Mouse (Mus musculus) MEL (cell line): ENCODE measurements around the gene Plxna4. TPM values are rescaled to one million over a fixed set of nuclear protein-coding genes. Genes with fewer than 3 reads are reported as not detected.

Experiments used
- DNase-seq: peaks from one replicate; pipeline ENCODE4 v3.0.0; 2011; ENCODE audit warnings: low read depth, low spot score
- H3K27ac ChIP-seq: 2 replicates; pipeline ENCODE4 v1.5.1; 2012; ENCODE audit warnings: low read depth, mild to moderate bottlenecking, control low read depth, low read length, moderate library complexity; ENCODE audit not compliant: control insufficient read depth
- H3K27me3 ChIP-seq, 2 experiments: fragments of 150-350 bp in 1 of 2; sonication (generic) in 1 of 2; 2 replicates each; pipeline ENCODE4 v1.6.1; 2012; ENCODE audit warnings: low read length in 2 of 2, mild to moderate bottlenecking in 2 of 2, improper control_type of control experiment in 1 of 2, moderate library complexity in 1 of 2; ENCODE audit not compliant: insufficient read depth in 2 of 2, control insufficient read depth in 1 of 2
- H3K36me3 ChIP-seq, 2 experiments: 2 replicates each; pipeline ENCODE4 v1.6.1; 2012 to 2014; ENCODE audit warnings: low read length in 2 of 2, improper control_type of control experiment in 1 of 2, inconsistent platforms in 1 of 2, mild to moderate bottlenecking in 1 of 2; ENCODE audit not compliant: insufficient read depth in 2 of 2, control insufficient read depth in 1 of 2
- H3K4me1 ChIP-seq, 2 experiments: fragments of 150-350 bp in 1 of 2; sonication (generic) in 1 of 2; 2 replicates each; pipeline ENCODE4 v1.6.1; 2012; ENCODE audit warnings: low read length in 2 of 2, improper control_type of control experiment in 1 of 2, mild to moderate bottlenecking in 1 of 2; ENCODE audit not compliant: insufficient read depth in 2 of 2, control insufficient read depth in 1 of 2
- H3K4me3 ChIP-seq, 2 experiments: fragments of 150-350 bp in 1 of 2; sonication (generic) in 1 of 2; 2 replicates each; pipeline ENCODE4 v1.5.1; 2012; ENCODE audit warnings: low read depth in 2 of 2, low read length in 2 of 2, mild to moderate bottlenecking in 2 of 2, moderate library complexity in 2 of 2, control low read depth in 1 of 2, improper control_type of control experiment in 1 of 2; ENCODE audit not compliant: control insufficient read depth in 1 of 2, insufficient read depth in 1 of 2
- H3K79me2 ChIP-seq: 2 replicates; pipeline ENCODE4 v1.6.1; 2012; ENCODE audit warnings: mild to moderate bottlenecking, low read length, moderate library complexity; ENCODE audit not compliant: control insufficient read depth, poor library complexity, insufficient read depth
- H3K9ac ChIP-seq: 2 replicates; pipeline ENCODE4 v1.6.1; 2012; ENCODE audit warnings: low read depth, mild to moderate bottlenecking, control low read depth, low read length, moderate library complexity; ENCODE audit not compliant: control insufficient read depth, poor library complexity, severe bottlenecking
- H3K9me3 ChIP-seq: fragments of 150-350 bp; sonication (generic); replicated peaks from 2 replicates; pipeline ENCODE4 v1.6.1; 2012; ENCODE audit warnings: mild to moderate bottlenecking, low read length, improper control_type of control experiment, moderate library complexity; ENCODE audit not compliant: insufficient read depth
- BHLHE40 ChIP-seq: IDR thresholded peaks from 2 replicates; pipeline ENCODE4 v1.6.1; 2012; ENCODE audit warnings: low read depth, mild to moderate bottlenecking, inconsistent platforms, low read length, improper control_type of control experiment, borderline replicate concordance
- CHD1 ChIP-seq: IDR thresholded peaks from 2 replicates; pipeline ENCODE4 v1.6.1; 2012; ENCODE audit warnings: low read depth, mild to moderate bottlenecking, inconsistent platforms, low read length, improper control_type of control experiment
- CHD2 ChIP-seq: IDR thresholded peaks from 2 replicates; pipeline ENCODE4 v1.6.1; 2011; ENCODE audit warnings: low read length, improper control_type of control experiment
- CTCF ChIP-seq, 3 experiments: IDR thresholded peaks in 2 of 3; conservative IDR thresholded peaks in 1 of 3; 2 replicates each; pipeline ENCODE4 v1.5.1; 2011 to 2012; ENCODE audit warnings: low read length in 3 of 3, low read depth in 2 of 3, mild to moderate bottlenecking in 2 of 3, improper control_type of control experiment in 1 of 3, inconsistent platforms in 1 of 3, mixed read lengths in 1 of 3, moderate library complexity in 1 of 3; ENCODE audit not compliant: control insufficient read depth in 1 of 3, insufficient read depth in 1 of 3, poor library complexity in 1 of 3, severe bottlenecking in 1 of 3
- GABPA ChIP-seq: IDR thresholded peaks from 2 replicates; pipeline ENCODE4 v1.6.1; 2012; ENCODE audit warnings: low read depth, mild to moderate bottlenecking, inconsistent platforms, low read length, improper control_type of control experiment, moderate library complexity
- MAZ ChIP-seq: IDR thresholded peaks from 2 replicates; pipeline ENCODE4 v1.6.1; 2012; ENCODE audit warnings: low read depth, mild to moderate bottlenecking, inconsistent platforms, low read length, improper control_type of control experiment
- POLR2A ChIP-seq, 2 experiments: IDR thresholded peaks; 2 replicates each; pipeline ENCODE4 v1.6.1; 2011 to 2012; ENCODE audit warnings: low read length in 2 of 2, mild to moderate bottlenecking in 2 of 2, control low read depth in 1 of 2, improper control_type of control experiment in 1 of 2, low read depth in 1 of 2, moderate library complexity in 1 of 2; ENCODE audit not compliant: control insufficient read depth in 1 of 2, insufficient read depth in 1 of 2, poor library complexity in 1 of 2
- POLR2AphosphoS2 ChIP-seq: IDR thresholded peaks from 2 replicates; pipeline ENCODE4 v1.6.1; 2011; ENCODE audit warnings: low read length, improper control_type of control experiment
- POLR2AphosphoS5 ChIP-seq: IDR thresholded peaks from 2 replicates; pipeline ENCODE4 v1.6.1; 2012; ENCODE audit warnings: low read depth, borderline replicate concordance, mild to moderate bottlenecking, inconsistent platforms, low read length, moderate library complexity, mixed read lengths
- SIN3A ChIP-seq: IDR thresholded peaks from 2 replicates; pipeline ENCODE4 v1.6.1; 2012; ENCODE audit warnings: low read length, improper control_type of control experiment, inconsistent platforms
- SMC3 ChIP-seq: IDR thresholded peaks from 2 replicates; pipeline ENCODE4 v1.6.1; 2011; ENCODE audit warnings: low read depth, low read length, improper control_type of control experiment
- USF2 ChIP-seq, 2 experiments: IDR thresholded peaks; 2 replicates each; pipeline ENCODE4 v1.6.1; 2011 to 2012; ENCODE audit warnings: improper control_type of control experiment in 2 of 2, low read length in 2 of 2, borderline replicate concordance in 1 of 2, inconsistent platforms in 1 of 2, low read depth in 1 of 2, mild to moderate bottlenecking in 1 of 2; ENCODE audit not compliant: insufficient read depth in 1 of 2
- polyA plus RNA-seq, 2 experiments: library from polyadenylated mRNA; stranded (reverse) in 1 of 2; unstranded in 1 of 2; fragments of >175 nt in 1 of 2; fragments of >200 nt in 1 of 2; gene quantifications; 2 replicates each; pipeline versions ENCODE4 v1.2.1 to v1.2.4; 2012; ENCODE audit warnings: low replicate concordance in 2 of 2, low read depth in 1 of 2; ENCODE audit not compliant: insufficient read length in 2 of 2, insufficient read depth in 1 of 2, missing spikeins in 1 of 2
- total RNA-seq: library from RNA; depleted of rRNA; stranded (reverse); fragments of 300-350 nt; gene quantifications from 2 replicates; pipeline ENCODE4 v1.2.3, GENCODE M21; 2012

The Plxna4 gene
- total and polyA plus RNA-seq, 3 experiments, result 0.01 TPM; not detected in 2

DNA sequence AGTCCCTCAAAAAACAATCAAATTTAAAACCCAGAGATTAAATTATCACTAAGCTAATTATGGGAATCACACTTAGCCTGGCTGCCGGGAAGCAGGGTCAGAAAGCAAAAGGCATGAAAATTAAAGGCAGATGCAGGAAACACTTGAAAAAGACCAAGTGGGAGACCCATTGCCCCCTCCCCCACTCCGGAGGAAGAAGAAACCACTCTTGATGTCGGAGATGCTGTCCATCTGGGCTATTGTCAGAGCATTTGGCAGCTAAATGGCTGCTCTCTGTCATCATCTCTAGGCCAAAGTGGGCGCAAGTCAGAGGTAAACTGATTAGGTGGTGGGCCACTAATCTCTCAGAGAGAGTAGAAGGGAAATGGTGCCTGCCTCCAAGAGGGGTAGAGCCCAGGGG lies 105.5 kb downstream of the Plxna4 start:
- no peaks in the 10 kb centered on the region for H3K27me3 ChIP-seq
- no peaks in the 10 kb centered on the region for H3K36me3 ChIP-seq
- H3K27ac ChIP-seq, result no peak overlapping the region
- no peak for TF ChIP-seq POLR2AphosphoS2
- TF ChIP-seq USF2 (IDR thresholded peaks at IDR 0.05; ENCODE audit: borderline replicate concordance in 1 of 2, insufficient read depth in 1 of 2, low read depth in 1 of 2, low read length in 2 of 2), result no peak
- no peak for TF ChIP-seq CHD2
- no peak for TF ChIP-seq POLR2A (IDR thresholded peaks at IDR 0.05; ENCODE audit: control insufficient read depth in 1 of 2, insufficient read depth in 1 of 2, low read depth in 1 of 2, low read length in 2 of 2, poor library complexity in 1 of 2)
- DNase-seq, result no peak
- H3K79me2 ChIP-seq, result no peaks in the 10 kb centered on the region
- no peaks in the 10 kb centered on the region for H3K4me1 ChIP-seq
- H3K9ac ChIP-seq, result no peak overlapping the region
- H3K9me3 ChIP-seq, result no peaks in the 10 kb centered on the region
- H3K4me3 ChIP-seq, result no peak overlapping the region

DNA sequence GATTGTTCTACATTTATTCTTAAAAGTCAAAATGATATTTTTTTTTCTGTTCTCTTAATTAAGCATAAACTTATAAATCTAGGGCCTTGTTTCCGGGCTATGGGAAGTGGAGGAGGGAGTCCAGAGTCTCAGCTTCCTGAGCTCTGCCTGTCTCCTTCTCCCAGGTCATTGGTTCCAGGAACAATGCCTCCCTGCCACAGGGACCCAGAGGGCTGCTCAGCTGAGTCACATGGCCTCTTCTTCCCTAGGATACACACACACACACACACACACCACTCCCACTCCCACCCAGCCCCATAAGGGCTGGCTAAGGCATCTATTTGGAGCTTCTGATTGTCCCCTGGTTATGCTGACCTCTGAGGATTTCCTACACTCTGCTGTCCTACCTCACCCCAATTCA lies 107.3 kb downstream of the Plxna4 start:
- no peak overlapping the region for H3K27ac ChIP-seq
- H3K9me3 ChIP-seq, result no peaks in the 10 kb centered on the region
- no peaks in the 10 kb centered on the region for H3K4me1 ChIP-seq
- H3K9ac ChIP-seq, result no peak overlapping the region
- H3K27me3 ChIP-seq, result no peaks in the 10 kb centered on the region
- DNase-seq, result no peak
- TF ChIP-seq CHD1, result no peak
- no peaks in the 10 kb centered on the region for H3K36me3 ChIP-seq
- no peak overlapping the region for H3K4me3 ChIP-seq
- no peaks in the 10 kb centered on the region for H3K79me2 ChIP-seq

DNA sequence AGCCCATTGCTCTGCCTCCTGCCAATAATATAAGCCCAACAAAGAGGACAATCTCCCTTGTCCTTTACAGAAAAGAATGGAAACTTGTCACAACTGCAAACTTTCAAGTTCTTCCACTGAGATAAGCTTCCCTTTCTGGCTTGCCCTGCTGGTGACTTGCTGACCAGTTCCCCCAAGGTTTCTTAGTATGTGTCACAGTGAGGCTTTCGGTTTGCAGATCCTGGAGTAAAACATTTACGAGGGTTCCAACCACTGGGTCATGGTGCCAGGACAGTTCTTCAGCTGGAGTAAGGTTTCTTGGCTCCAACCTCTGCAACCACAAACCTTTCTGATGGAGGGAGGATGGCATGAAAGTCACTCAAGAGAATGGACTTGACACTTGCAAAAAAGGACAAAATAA lies 108.2 kb downstream of the Plxna4 start:
- no peak for DNase-seq

More for the DNA sequence above, 108.2 kb downstream of the Plxna4 start:
- H3K9me3 ChIP-seq, result no peaks in the 10 kb centered on the region
- no peak for TF ChIP-seq POLR2AphosphoS5
- TF ChIP-seq POLR2AphosphoS2, result no peak
- no peak for TF ChIP-seq USF2 (IDR thresholded peaks at IDR 0.05; ENCODE audit: borderline replicate concordance in 1 of 2, insufficient read depth in 1 of 2, low read depth in 1 of 2, low read length in 2 of 2)
- TF ChIP-seq SIN3A, result no peak
- no peak for TF ChIP-seq BHLHE40
- no peak for TF ChIP-seq MAZ
- no peak for TF ChIP-seq CTCF (IDR thresholded peaks at IDR 0.05 in 2 of 3, conservative IDR thresholded peaks at IDR 0.05 in 1 of 3; ENCODE audit: control insufficient read depth in 1 of 3, insufficient read depth in 1 of 3, low read depth in 2 of 3, low read length in 3 of 3, poor library complexity in 1 of 3, severe bottlenecking in 1 of 3)
- TF ChIP-seq SMC3, result no peak
- TF ChIP-seq GABPA, result no peak
- no peaks in the 10 kb centered on the region for H3K4me1 ChIP-seq
- H3K9ac ChIP-seq, result no peak overlapping the region
- H3K27me3 ChIP-seq, result no peaks in the 10 kb centered on the region
- H3K36me3 ChIP-seq, result no peaks in the 10 kb centered on the region
- no peaks in the 10 kb centered on the region for H3K79me2 ChIP-seq
- H3K27ac ChIP-seq, result no peak overlapping the region
- no peak overlapping the region for H3K4me3 ChIP-seq
